Mouse (Mus musculus): ENCODE results near the gene Olfr723. TPM values are rescaled to one million over a fixed set of nuclear protein-coding genes. Genes with fewer than 3 reads are reported as not detected.
"Not testable (repeated sequence)": the region's sequence is repeated elsewhere in the genome, so short reads cannot be mapped to it uniquely, and the experiment has no call there.

Gene Olfr723
- polyA plus RNA-seq (2015; fragmentation: Nextera tagmentation; extraction: Ambion mirVana): not detected in 2 replicates

DNA sequence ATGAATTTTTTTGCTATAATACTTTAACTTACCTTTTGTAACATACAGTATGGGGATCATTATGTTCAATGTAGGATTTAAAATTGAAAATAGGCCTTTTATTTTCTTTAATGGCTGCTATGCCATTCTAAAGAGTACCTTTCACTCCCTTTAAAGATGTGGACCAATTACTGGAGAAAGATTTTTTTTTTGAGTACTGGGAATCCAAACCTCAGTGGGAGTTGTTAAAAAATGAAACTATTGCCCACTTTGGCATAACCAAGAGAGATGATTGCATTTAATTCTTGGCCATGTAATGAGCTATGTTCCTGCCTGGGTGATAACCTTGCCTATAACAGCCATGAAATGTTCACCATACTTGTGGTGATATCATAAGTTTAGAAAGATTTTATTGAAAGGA, at the start of gene Olfr723:
Gene Olfr723 (minus strand): TSS at position 101 of the 400 bp plus-strand sequence.
- ATAC-seq; H3K4me3 ChIP-seq (replicated peaks); H3K27me3 ChIP-seq (replicated peaks); H3K27ac ChIP-seq; H3K36me3 ChIP-seq; H3K4me2 ChIP-seq (replicated peaks); H3K9me3 ChIP-seq; H3K9ac ChIP-seq; H3K4me1 ChIP-seq (replicated peaks): not testable (repeated sequence)

DNA sequence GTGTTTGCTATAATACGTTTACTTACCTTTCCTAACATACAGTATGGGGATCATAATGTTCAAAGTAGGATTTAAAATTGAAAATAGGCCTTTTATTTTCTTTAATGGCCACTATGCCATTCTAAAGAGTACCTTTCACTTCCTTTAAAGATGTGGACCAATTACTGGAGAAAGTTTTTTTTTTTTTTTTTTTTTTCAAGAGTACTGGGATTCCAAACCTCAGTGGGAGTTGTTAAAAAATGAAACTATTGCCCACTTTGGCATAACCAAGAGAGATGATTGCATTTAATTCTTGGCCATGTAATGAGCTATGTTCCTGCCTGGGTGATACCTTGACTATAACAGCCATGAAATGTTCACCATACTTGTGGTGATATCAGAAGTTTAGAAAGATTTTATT, 31.6 kb upstream of the Olfr723 start, which contains the start of gene Olfr724:
Gene Olfr724 (minus strand): TSS at position 101 of the 400 bp plus-strand sequence.
- not testable (repeated sequence) for H3K27ac ChIP-seq; H3K4me1 ChIP-seq (replicated peaks); H3K9ac ChIP-seq; H3K36me3 ChIP-seq; H3K4me3 ChIP-seq (replicated peaks); ATAC-seq; H3K27me3 ChIP-seq (replicated peaks); H3K4me2 ChIP-seq (replicated peaks); H3K9me3 ChIP-seq
- 68% methylated on average over 1 of the region's 1 CpGs for WGBS

DNA sequence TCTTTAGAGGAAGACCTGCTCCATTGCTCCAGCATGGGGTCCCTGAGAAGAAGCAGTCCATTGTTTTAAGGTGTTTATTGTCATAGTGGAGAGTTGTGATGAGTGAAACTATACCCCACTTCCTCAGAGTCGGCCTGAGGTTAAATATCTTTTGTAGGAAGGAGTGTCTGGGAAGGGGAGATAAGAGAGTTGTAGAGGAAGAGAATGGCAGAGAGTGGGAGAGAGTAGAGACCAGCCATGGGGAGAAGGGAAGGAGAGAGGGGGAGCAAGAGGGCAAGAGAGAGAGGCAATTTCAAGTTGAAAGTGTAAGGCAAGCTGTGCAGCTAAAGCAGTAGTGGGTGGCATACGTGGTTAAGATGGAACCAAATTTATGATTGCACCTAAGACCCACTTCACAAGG, 24.3 kb upstream of the Olfr723 start:
- WGBS: 50% methylated on average over 2 of the region's 2 CpGs
- ATAC-seq: no peak
- Histone ChIP-seq H3K27ac (no peak overlapping the region), H3K4me1 (replicated peaks) (no peaks in the 10 kb centered on the region), H3K4me2 (replicated peaks) (no peak overlapping the region), H3K36me3 (no peaks in the 10 kb centered on the region), H3K9me3 (no peaks in the 10 kb centered on the region), H3K4me3 (replicated peaks) (no peak overlapping the region), H3K27me3 (replicated peaks) (no peaks in the 10 kb centered on the region), H3K9ac (no peak overlapping the region)

GRCm38 (mm10) chr14:49901899-49902298, 29.7 kb downstream of the Olfr723 start, which contains the start of gene Olfr722:
Gene Olfr722 (minus strand): TSS chr14:49901999.
- Histone ChIP-seq H3K27me3 (replicated peaks) (no peaks in the 10 kb centered on the region), H3K27ac (no peak within 1 kb of the TSS), H3K9ac (no peak within 1 kb of the TSS), H3K4me2 (replicated peaks) (no peak within 1 kb of the TSS), H3K36me3 (no peaks in the 10 kb centered on the region), H3K4me1 (replicated peaks) (no peaks in the 10 kb centered on the region), H3K9me3 (no peaks in the 10 kb centered on the region), H3K4me3 (replicated peaks) (no peak within 1 kb of the TSS)
- ATAC-seq: no peak

Other genes with a start within 250 kb of the Olfr723 start
- 13.5 and 14.9 TPM in 2 replicates for gene Armh4, start 148.4 kb downstream of the Olfr723 start, polyA plus RNA-seq (2015; fragmentation: Nextera tagmentation; extraction: Ambion mirVana)
- not detected in 2 replicates for gene Olfr722, start 29.8 kb downstream of the Olfr723 start, polyA plus RNA-seq (2015; fragmentation: Nextera tagmentation; extraction: Ambion mirVana)
- not detected in 2 replicates for gene Olfr724, start 31.5 kb upstream of the Olfr723 start, polyA plus RNA-seq (2015; fragmentation: Nextera tagmentation; extraction: Ambion mirVana)
- not detected in 2 replicates for gene Olfr725, start 108.6 kb upstream of the Olfr723 start, polyA plus RNA-seq (2015; fragmentation: Nextera tagmentation; extraction: Ambion mirVana)
- not detected in 2 replicates for gene Olfr726, start 159.2 kb upstream of the Olfr723 start, polyA plus RNA-seq (2015; fragmentation: Nextera tagmentation; extraction: Ambion mirVana)
- not detected in 2 replicates for gene Olfr727, start 191.4 kb upstream of the Olfr723 start, polyA plus RNA-seq (2015; fragmentation: Nextera tagmentation; extraction: Ambion mirVana)
- not detected in 2 replicates for gene Olfr728, start 210.9 kb upstream of the Olfr723 start, polyA plus RNA-seq (2015; fragmentation: Nextera tagmentation; extraction: Ambion mirVana)
- gene Olfr729, start 221.1 kb upstream of the Olfr723 start, polyA plus RNA-seq (2015; fragmentation: Nextera tagmentation; extraction: Ambion mirVana): not detected in 2 replicates

Measured in intestine, embryonic 15.5 days (tissue).